Mouse (Mus musculus) left cerebral cortex, adult 2 months (tissue): ENCODE measurements around the gene Tas2r144. TPM values are rescaled to one million over a fixed set of nuclear protein-coding genes. Genes with fewer than 3 reads are reported as not detected.
A peak's percentile ranks its signal among the peaks of the same experiment; 100 is the strongest.

Source experiments
- DNase-seq, 2 experiments: peaks; one replicate each; pipeline ENCODE4 v3.0.0; 2021 to 2022; ENCODE audit warnings: low spot score in 2 of 2, mixed read lengths in 1 of 2; ENCODE audit errors: extremely low spot score in 1 of 2
- H3K27ac ChIP-seq: fragments of 200-600 bp; 2 replicates; pipeline ENCODE4 v1.8.1; 2022
- H3K4me3 ChIP-seq: fragments of 200-600 bp; 2 replicates; pipeline ENCODE4 v1.8.1; 2022
- CTCF ChIP-seq: fragments of 200-600 bp; IDR thresholded peaks from 2 replicates; pipeline ENCODE4 v1.8.1; 2022; ENCODE audit warnings: antibody characterized with exemption, mild to moderate bottlenecking, moderate library complexity
- intact Hi-C: fragments of 180-260 bp; cut with DNase I; formaldehyde crosslinking; loops from one replicate; pipeline ENCODE4 v1.15.1; 2025
- long read RNA-seq, 2 experiments: library from polyadenylated mRNA; stranded (forward); transcript quantifications; one replicate each; pipeline ENCODE4 v2.0.0; 2021; ENCODE audit warnings: borderline mapping rate in 2 of 2
- total RNA-seq, 2 experiments: library from RNA; stranded (reverse); gene quantifications; 2 replicates each; pipeline ENCODE4 v1.2.3; 2021

Tas2r144 gene
- total RNA-seq, result not detected
- long read RNA-seq, experiment 1, result 0 reads
- long read RNA-seq, experiment 2, result 0 reads

DNA sequence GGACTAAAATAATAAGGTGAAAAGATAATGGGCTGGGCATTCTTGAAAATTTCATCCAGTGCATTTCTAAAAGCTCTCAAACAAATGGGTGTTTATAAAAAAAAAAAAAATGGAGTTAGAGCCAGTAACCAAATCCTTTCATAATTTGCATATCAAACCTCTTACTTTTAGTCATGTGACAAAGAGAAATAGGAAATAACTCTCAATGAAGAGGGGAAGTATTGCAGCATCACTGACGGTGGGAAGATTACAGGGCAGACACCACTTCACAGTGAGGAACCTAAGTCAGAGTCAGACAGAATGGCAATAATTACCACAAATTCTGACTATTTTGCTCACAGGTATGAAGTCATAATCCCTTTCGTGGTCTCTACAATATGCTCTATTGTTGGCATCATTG, at the start of gene Tas2r144:
Tas2r144 (plus strand) TSS at position 301 of the 400 bp plus-strand sequence.
- no peak within 1 kb of the TSS for H3K27ac ChIP-seq
- no peak for TF ChIP-seq CTCF
- intact Hi-C loops, result no loop called here
- DNase-seq, result no peak
- no peak within 1 kb of the TSS for H3K4me3 ChIP-seq

DNA sequence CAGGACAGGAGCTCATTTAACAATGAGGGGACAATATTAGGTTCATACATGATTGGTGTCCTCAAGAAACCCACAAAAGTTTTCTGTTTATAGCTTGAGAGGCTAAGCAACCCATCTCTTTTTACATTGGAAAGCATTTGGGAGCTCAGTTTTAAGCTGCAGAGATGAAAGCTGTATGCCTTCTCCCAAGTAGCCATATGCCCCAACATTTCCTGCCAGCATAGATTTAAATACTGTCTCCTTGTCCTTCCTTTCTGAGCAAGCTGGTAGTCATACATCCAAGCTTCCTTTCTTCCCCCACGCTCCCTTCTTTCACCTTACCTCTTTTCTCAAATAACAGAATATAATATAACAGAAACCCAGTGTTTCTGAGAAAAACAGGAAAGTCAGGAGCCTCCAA, 32.7 kb upstream of the Tas2r144 start:
- intact Hi-C loops, result loop anchor here (1.0 kb wide), 1 partner anchor 407 kb away; the partner anchor contains the start of gene Olfr459
- no peak for DNase-seq
- no peak overlapping the region for H3K4me3 ChIP-seq
- no peak for TF ChIP-seq CTCF
- H3K27ac ChIP-seq, result peak overlapping the region; percentile 78

DNA sequence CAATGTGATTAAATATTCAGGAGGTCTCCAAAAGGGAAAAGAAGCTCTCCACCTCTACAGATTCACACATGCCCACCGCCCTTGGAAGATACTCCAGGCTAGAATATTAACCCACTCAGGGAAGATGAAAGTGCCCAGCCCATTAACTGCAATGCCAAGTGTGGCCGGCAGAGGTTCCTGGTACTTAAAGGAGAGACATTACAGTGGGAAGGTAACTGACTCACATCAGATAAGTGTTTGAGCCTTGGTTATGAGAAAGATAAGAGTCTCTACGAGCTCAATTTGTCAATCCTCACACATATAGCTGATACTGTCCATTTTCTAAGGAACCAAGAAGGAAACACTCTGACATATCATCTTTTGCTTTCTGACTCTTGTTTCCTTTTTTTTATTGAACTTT, 28.9 kb upstream of the Tas2r144 start:
- no peak overlapping the region for H3K27ac ChIP-seq
- no peak overlapping the region for H3K4me3 ChIP-seq
- peak; percentile 19 for TF ChIP-seq CTCF
- no peak for DNase-seq
- intact Hi-C loops, result no loop called here

DNA sequence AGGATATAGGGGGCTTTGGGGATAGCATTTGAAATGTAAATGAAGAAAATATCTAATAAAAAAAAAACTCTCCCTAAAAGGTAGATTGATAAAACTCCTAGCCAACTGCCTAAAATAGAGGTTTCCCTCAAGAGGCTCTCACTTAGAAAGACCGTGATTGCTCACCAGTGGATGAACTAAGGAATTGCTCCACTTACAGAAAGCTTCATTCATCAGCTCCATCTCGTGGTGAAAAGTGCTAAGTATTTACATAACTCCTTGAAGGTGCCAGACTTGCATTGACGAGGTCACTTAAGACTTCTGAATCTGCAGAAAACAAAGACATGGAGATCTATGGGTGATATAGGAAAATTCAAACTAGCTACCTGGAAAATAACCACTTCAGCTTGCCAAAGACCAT, 17.4 kb upstream of the Tas2r144 start:
- DNase-seq, result peak in 1 of 2 experiments; percentile 18
- intact Hi-C loops, result loop anchor here (1.0 to 5.0 kb wide), 2 partner anchors 420 to 436 kb away; partner anchors contain the start of gene Olfr459
- Histone ChIP-seq H3K27ac (no peak overlapping the region), H3K4me3 (no peak overlapping the region)
- peak; percentile 66 for TF ChIP-seq CTCF

DNA sequence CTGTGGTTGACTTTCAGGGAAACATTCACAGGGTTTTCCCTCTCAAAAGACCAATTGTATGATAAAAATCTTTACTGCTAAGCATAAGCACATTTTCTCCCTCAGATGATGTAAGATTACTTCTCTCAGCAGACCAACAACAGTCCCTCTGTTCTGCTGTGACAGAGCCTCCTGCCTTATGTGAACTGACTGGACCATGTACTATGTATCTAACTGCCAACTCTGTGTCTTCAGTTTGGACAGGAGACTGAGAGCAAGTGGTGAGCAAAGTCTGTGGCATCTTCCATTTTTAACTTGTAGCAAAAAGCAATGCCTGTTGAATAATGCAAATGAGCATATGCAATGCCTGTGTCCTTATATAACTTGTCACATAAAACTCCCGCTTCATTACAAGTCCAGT, 15.6 kb upstream of the Tas2r144 start:
- intact Hi-C loops, result loop anchor here (5.0 kb wide), 1 partner anchor 422 kb away; the partner anchor contains the start of gene Olfr459
- H3K4me3 ChIP-seq, result no peak overlapping the region
- DNase-seq, result no peak
- no peak overlapping the region for H3K27ac ChIP-seq
- no peak for TF ChIP-seq CTCF

DNA sequence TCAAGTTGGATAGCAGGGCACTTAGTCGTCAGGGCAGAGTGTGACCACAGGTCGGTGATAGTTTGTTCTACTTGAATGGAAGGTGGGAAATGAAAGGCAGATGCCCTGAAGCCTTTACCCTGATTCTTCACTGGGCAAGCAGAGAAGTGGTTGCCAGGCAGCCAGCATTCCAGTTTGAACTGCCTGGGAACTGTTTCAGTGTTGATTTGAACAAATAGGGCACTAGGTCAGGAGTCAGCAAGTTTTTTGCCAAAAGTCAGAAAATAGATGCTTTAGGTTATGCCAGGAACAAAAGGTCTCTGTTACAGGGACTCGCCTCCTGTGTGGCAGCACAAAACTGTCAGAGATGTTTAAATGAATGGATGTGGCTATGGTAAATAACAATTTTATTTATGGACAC, 7.2 kb downstream of the Tas2r144 start:
- intact Hi-C loops, result loop anchor here (10.0 kb wide), 1 partner anchor 1073 kb away; no protein-coding TSS in a partner anchor
- no peak overlapping the region for H3K4me3 ChIP-seq
- no peak overlapping the region for H3K27ac ChIP-seq
- DNase-seq, result no peak
- TF ChIP-seq CTCF, result no peak

DNA sequence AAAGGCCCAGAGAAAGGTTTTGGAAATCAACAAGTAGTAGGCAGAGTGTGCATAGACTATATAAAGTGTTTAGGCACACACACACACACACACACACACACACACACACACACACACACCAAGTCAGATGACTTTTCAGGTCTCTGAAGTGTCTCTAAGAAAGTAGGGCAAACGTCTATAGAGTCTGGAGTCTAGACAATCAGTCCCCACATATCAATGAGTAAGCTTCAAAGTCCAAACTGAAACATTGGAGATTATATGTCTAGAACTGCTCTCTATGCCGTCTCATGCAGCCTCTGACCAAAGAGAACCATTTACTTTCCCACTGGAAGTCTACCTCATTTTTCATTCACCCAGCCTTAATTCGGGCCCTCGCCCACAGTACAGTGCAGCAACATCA, 9.9 kb downstream of the Tas2r144 start:
- Histone ChIP-seq H3K27ac (no peak overlapping the region), H3K4me3 (no peak overlapping the region)
- no peak for TF ChIP-seq CTCF
- no peak for DNase-seq
- intact Hi-C loops, result loop anchor here (5.0 to 10.0 kb wide), 3 partner anchors 147 to 1070 kb away; partner anchors contain the start of gene Epha1

DNA sequence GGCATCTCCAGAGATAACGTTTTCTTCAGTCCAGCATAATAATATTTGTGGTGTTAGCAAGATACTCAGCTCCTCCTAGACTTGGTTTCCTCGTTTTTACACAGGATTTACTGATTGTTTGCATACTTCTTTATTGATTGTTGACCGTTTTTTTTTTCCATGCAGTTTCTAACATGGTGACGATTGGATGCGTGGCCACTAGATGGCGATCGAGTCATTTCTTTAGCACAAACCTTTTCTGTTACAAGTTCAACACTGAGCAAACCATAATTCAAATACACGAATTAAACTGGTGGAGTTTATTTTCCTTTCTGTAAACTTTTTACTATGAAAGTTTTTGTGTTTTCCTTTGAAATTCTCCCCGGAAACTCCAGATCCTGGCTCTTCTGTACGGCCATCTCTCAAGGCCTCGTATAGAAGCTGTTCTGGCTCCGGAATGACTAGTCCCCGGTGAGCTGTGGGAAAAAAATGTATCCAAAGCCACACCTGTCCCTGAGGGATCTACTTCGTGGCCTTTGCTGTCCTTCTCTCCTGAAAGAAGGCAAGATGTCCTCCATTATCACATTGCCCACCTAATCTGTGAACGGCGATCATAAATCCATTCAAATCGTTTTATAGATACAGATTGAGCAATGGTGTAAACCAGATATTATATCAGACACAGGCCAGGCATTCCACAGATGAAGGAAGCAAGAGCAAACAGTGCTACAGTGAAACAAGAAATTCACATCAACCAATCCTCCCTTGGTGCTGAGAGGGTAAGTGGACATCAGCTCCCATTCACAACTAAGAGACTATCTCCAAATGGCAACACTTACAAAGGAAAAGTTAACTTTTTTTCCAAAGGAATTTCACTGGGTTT, 12.3 kb downstream of the Tas2r144 start:
- intact Hi-C loops, result loop anchor here (1.0 to 10.0 kb wide), 6 partner anchors 30 to 1067 kb away; partner anchors contain the start of genes Epha1 and Fam131b
- H3K27ac ChIP-seq, result no peak overlapping the region
- TF ChIP-seq CTCF, result peak; percentile 77
- peak; percentile 53 to 68 for DNase-seq
- H3K4me3 ChIP-seq, result no peak overlapping the region

DNA sequence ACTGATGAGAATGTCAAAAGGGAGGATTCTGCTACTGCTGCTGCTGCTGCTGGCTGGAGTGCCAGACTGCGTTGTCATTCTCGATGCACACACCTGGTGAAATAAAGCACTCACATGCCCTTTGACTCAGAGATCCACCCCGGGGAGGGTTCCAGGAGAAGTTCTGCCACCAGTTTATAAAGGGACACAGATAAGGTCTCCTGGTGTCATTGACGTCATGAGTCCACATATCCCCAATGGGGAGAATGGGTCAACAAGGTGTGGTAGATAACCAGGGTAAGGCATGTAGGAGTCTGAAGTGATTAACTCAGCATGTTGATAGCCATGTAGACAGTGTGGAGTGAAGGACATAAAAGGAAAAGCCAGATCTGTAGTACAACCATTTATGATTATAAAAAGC, 14.5 kb downstream of the Tas2r144 start:
- intact Hi-C loops, result loop anchor here (1.0 to 10.0 kb wide), 4 partner anchors 35 to 1065 kb away; partner anchors contain the start of genes Casp2 and Epha1
- no peak overlapping the region for H3K4me3 ChIP-seq
- no peak for TF ChIP-seq CTCF
- H3K27ac ChIP-seq, result no peak overlapping the region
- DNase-seq, result no peak

DNA sequence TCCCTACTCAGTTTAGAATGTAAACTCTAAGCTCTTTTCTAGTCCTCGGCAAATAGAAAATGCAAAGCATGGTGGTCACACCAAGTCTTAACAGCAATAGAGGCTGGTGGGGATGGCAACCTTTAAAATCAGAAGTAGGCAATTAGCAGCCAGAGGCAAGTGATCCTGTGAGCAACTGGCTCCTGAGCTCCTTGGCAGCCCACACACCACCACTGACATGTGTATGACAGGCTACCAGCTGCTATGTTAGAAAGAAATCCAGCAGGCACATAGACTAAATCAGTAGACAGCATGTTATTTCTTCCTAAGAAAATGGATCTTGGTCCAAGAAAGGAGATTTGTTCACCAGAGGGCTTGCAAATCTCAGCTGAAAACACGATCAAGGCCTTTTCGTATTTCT, 16.1 kb downstream of the Tas2r144 start:
- intact Hi-C loops, result no loop called here
- no peak for DNase-seq
- Histone ChIP-seq H3K27ac (peak overlapping the region; percentile 69), H3K4me3 (no peak overlapping the region)
- no peak for TF ChIP-seq CTCF

DNA sequence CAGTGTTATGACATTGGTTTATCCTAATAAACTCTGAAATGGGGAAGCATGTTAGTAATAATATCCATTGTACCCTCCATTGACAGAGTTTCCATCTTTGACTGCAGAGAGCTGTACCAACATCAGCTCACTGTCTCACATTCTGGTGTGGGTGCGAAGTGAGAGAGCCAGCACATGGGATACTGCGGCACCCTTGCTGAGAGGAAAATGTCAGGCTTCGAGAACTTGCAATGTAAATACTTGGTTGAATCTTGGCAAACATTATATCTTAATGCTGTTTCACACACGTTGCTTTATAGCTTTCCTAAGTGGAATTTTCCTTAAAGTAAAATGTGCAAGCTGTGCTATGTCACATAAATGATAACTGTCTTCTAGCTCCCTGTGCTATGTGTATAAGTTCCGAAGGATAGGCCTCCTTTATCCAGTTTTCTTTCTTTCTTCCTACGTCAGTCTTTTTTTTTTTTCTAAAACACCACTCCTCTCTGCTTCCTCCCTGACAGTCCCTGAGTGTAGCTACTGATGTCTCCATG, 22.2 kb downstream of the Tas2r144 start:
- intact Hi-C loops, result no loop called here
- H3K4me3 ChIP-seq, result no peak overlapping the region
- peak overlapping the region; percentile 36; the same call in 1 of the 2 replicates for H3K27ac ChIP-seq
- TF ChIP-seq CTCF, result no peak
- DNase-seq, result no peak
